Mouse (Mus musculus) spleen, adult 2 months (tissue): ENCODE measurements around the gene Wnt7b.

Experiments
- CTCF ChIP-seq: fragments of 200-500 bp; IDR thresholded peaks from 2 replicates; pipeline ENCODE4 v1.5.1; 2011; ENCODE audit warnings: mild to moderate bottlenecking, inconsistent platforms; ENCODE audit not compliant: insufficient read depth, insufficient read length, insufficient replicate concordance; ENCODE audit errors: extremely low read depth
- POLR2A ChIP-seq: fragments of 200-500 bp; IDR thresholded peaks from 2 replicates; pipeline ENCODE4 v1.6.1; 2011; ENCODE audit warnings: low read depth, low read length, inconsistent platforms

- TF ChIP-seq CTCF: no peak
- no peak for TF ChIP-seq POLR2A
These were observed 4.5 kb downstream of the Wnt7b start for GRCm38 (mm10) chr15:85577583-85578460.
